ENCODE assay signal across 14 mouse cellular contexts in genomic region chr7:132668604-132669003, GRCm38 (mm10). TPM values are rescaled to one million over a fixed set of nuclear protein-coding genes. Genes with fewer than 3 reads are reported as not detected.
A peak's percentile ranks its signal among the peaks of the same experiment; 100 is the strongest.
DNase-seq lines count a peak whose midpoint lies in the region; ATAC-seq lines count a peak whose summit lies in the region.
"Had no signal": no experiment of that assay in that cellular context is flagged by ENCODE, and none has a peak within 500 bp of the region (broad histone marks: within the 10 kb centered on the region; RNA-seq: fewer than 3 reads in every experiment).

No protein-coding gene starts in this region.

- H3K27ac ChIP-seq in embryonic facial prominence, embryonic 14.5 days (replicated peaks; ENCODE audit: low read depth, low read length): no peak overlapping the region
- H3K27ac ChIP-seq in embryonic facial prominence, embryonic 10.5 days (replicated peaks): no peak overlapping the region
- peak overlapping the region; percentile 70 for H3K27ac ChIP-seq in lung, embryonic 15.5 days
- H3K27ac ChIP-seq: embryonic facial prominence, embryonic 12.5 days; layer of hippocampus, adult 2 months; macrophage had no signal

- no peak overlapping the region for H3K9ac ChIP-seq in embryonic facial prominence, embryonic 14.5 days (ENCODE audit: low read depth, low read length)
- no peak overlapping the region for H3K9ac ChIP-seq in lung, embryonic 15.5 days
- H3K9ac ChIP-seq: embryonic facial prominence, embryonic 12.5 days; forebrain, postnatal 0 days had no signal

- no peaks in the 10 kb centered on the region for H3K36me3 ChIP-seq in embryonic facial prominence, embryonic 14.5 days (ENCODE audit: control insufficient read depth, insufficient read depth, low read length)
- H3K36me3 ChIP-seq in embryonic facial prominence, embryonic 10.5 days (replicated peaks): no peaks in the 10 kb centered on the region
- no peaks in the 10 kb centered on the region for H3K36me3 ChIP-seq in lung, embryonic 15.5 days
- H3K36me3 ChIP-seq: embryonic facial prominence, embryonic 12.5 days had no signal

- no peak for ATAC-seq in embryonic facial prominence, embryonic 14.5 days (ENCODE audit: low read depth)
- ATAC-seq in lung, embryonic 15.5 days (ENCODE audit: borderline replicate concordance, extremely low read depth, low FRiP score, low TSS enrichment): no peak
- ATAC-seq in CD4-positive, CD25-positive, alpha-beta regulatory T cell, adult 4 months: no peak
- ATAC-seq: forebrain, postnatal 0 days had no signal

- no peak overlapping the region for H3K4me3 ChIP-seq in embryonic facial prominence, embryonic 14.5 days (ENCODE audit: low read depth, low read length)
- no peak overlapping the region for H3K4me3 ChIP-seq in embryonic facial prominence, embryonic 10.5 days
- H3K4me3 ChIP-seq in lung, embryonic 15.5 days: no peak overlapping the region
- H3K4me3 ChIP-seq: embryonic facial prominence, embryonic 12.5 days; layer of hippocampus, adult 2 months had no signal

- 78% methylated on average over 2 of the region's 2 CpGs for WGBS in embryonic facial prominence, embryonic 14.5 days
- 79% methylated on average over 2 of the region's 2 CpGs for WGBS in embryonic facial prominence, embryonic 10.5 days
- WGBS in lung, embryonic 15.5 days: 46% methylated on average over 2 of the region's 2 CpGs

- DNase-seq in embryonic facial prominence, embryonic 14.5 days (ENCODE audit: low spot score): peak; percentile 40
- no peak for DNase-seq in embryonic facial prominence, embryonic 10.5 days (ENCODE audit: low spot score)
- DNase-seq in heart, adult 9 months (ENCODE audit: low spot score in 2 of 2): peak; percentile 71 to 73
- DNase-seq in kidney, adult 8-10 months: peak; percentile 61 to 62
- no peak for DNase-seq in layer of hippocampus, postnatal 14 days (ENCODE audit: low spot score in 2 of 2)
- no peak for DNase-seq in testis, postnatal 10 days (ENCODE audit: low spot score)
- DNase-seq: cerebellum, adult 8-10 months; forebrain, postnatal 0 days; spleen, adult 18-20 months had no signal

- no peaks in the 10 kb centered on the region for H3K4me1 ChIP-seq in embryonic facial prominence, embryonic 14.5 days (ENCODE audit: control insufficient read depth, insufficient read depth, low read length)
- H3K4me1 ChIP-seq in embryonic facial prominence, embryonic 10.5 days: peaks cover 25% of the 10 kb centered on the region
- H3K4me1 ChIP-seq in lung, embryonic 15.5 days: peaks cover 36% of the 10 kb centered on the region

- H3K27me3 ChIP-seq in embryonic facial prominence, embryonic 14.5 days (replicated peaks; ENCODE audit: control insufficient read depth, insufficient read depth, low read length): no peaks in the 10 kb centered on the region
- peaks cover 22% of the 10 kb centered on the region for H3K27me3 ChIP-seq in embryonic facial prominence, embryonic 10.5 days (replicated peaks; ENCODE audit: low read depth, poor library complexity, severe bottlenecking)
- no peaks in the 10 kb centered on the region for H3K27me3 ChIP-seq in lung, embryonic 15.5 days
- H3K27me3 ChIP-seq: embryonic facial prominence, embryonic 12.5 days had no signal

- H3K4me2 ChIP-seq in embryonic facial prominence, embryonic 14.5 days (ENCODE audit: low read depth, low read length): no peak overlapping the region
- H3K4me2 ChIP-seq in lung, embryonic 15.5 days: no peak overlapping the region
- H3K4me2 ChIP-seq: embryonic facial prominence, embryonic 12.5 days had no signal

- no peaks in the 10 kb centered on the region for H3K9me3 ChIP-seq in embryonic facial prominence, embryonic 14.5 days (ENCODE audit: control insufficient read depth, low read length)
- no peaks in the 10 kb centered on the region for H3K9me3 ChIP-seq in embryonic facial prominence, embryonic 10.5 days
- no peaks in the 10 kb centered on the region for H3K9me3 ChIP-seq in lung, embryonic 15.5 days
- H3K9me3 ChIP-seq: embryonic facial prominence, embryonic 12.5 days had no signal

RNA-seq across cellular contexts. Expression of gene Lhpp, which starts 58.2 kb away (rescaled TPM):
- polyA plus RNA-seq in embryonic facial prominence, embryonic 14.5 days (2014; fragmentation: Nextera tagmentation; extraction: Ambion mirVana): 14.3 and 20.7 TPM in 2 replicates
- 15.5 TPM in 2 replicates for polyA plus RNA-seq in embryonic facial prominence, embryonic 10.5 days (2016; fragmentation: Nextera tagmentation; extraction: Ambion mirVana)
- polyA plus RNA-seq in lung, embryonic 15.5 days (2015; fragmentation: Nextera tagmentation; extraction: Ambion mirVana): 19.1 and 20.8 TPM in 2 replicates
- 10 to 100 TPM; 30.5 to 31.2 TPM for total RNA-seq in layer of hippocampus, postnatal 14 days (2021)
- polyA plus RNA-seq in CD4-positive, CD25-positive, alpha-beta regulatory T cell, adult 4 months (2017; shearing (Covaris generic)): 1 to 10 TPM; 4.0 to 5.0 TPM

Comparison
In these comparisons a context has a peak if more than half of its experiments do, and no peak if none do; other contexts are left out.
1. DNase-seq: peak in embryonic facial prominence, embryonic 14.5 days (single experiment), heart, adult 9 months (2 of 2) and kidney, adult 8-10 months (2 of 2); none in embryonic facial prominence, embryonic 10.5 days (single experiment), layer of hippocampus, postnatal 14 days (0 of 2) and testis, postnatal 10 days (single experiment).